Mouse (Mus musculus) thymus, postnatal 10 days (tissue): ENCODE results near the gene Chp1.
A peak's percentile ranks its signal among the peaks of the same experiment; 100 is the strongest.
"Not testable (repeated sequence)": the region's sequence is repeated elsewhere in the genome, so short reads cannot be mapped to it uniquely, and the experiment has no call there.

Experiments used
- DNase-seq, 2 experiments: peaks; one replicate each; pipeline ENCODE4 v3.0.0; 2021; ENCODE audit warnings: low spot score in 2 of 2

The Chp1 gene

GRCm38 (mm10) chr2:119565284-119565683 lies 17.8 kb downstream of the Chp1 start:
- DNase-seq: no peak

- no peak for DNase-seq
Observed at GRCm38 (mm10) chr2:119566182-119566855, 18.8 kb downstream of the Chp1 start.

GRCm38 (mm10) chr2:119572471-119572870 lies 25.0 kb downstream of the Chp1 start:
- no peak for DNase-seq

- no peak for DNase-seq
Observed at GRCm38 (mm10) chr2:119581571-119581970, 34.1 kb downstream of the Chp1 start.

- DNase-seq: no peak
Observed at GRCm38 (mm10) chr2:119583439-119583838, 35.9 kb downstream of the Chp1 start.

- no peak for DNase-seq
Observed at GRCm38 (mm10) chr2:119584282-119584681, 36.8 kb downstream of the Chp1 start.

- DNase-seq: peak; percentile 55 to 75
Observed at GRCm38 (mm10) chr2:119587383-119587782, 39.9 kb downstream of the Chp1 start.

GRCm38 (mm10) chr2:119591247-119591646 lies 43.8 kb downstream of the Chp1 start:
- DNase-seq: no peak

- no peak for DNase-seq
Observed at GRCm38 (mm10) chr2:119593765-119594112, 46.2 kb downstream of the Chp1 start.

- peak; percentile 91 to 97 for DNase-seq
Observed at GRCm38 (mm10) chr2:119594113-119594981, 46.9 kb downstream of the Chp1 start.

GRCm38 (mm10) chr2:119595308-119595707 lies 47.8 kb downstream of the Chp1 start:
- no peak for DNase-seq

- no peak for DNase-seq
Observed at GRCm38 (mm10) chr2:119596781-119597330, 49.4 kb downstream of the Chp1 start.

GRCm38 (mm10) chr2:119601027-119601426 lies 53.5 kb downstream of the Chp1 start:
- no peak for DNase-seq

GRCm38 (mm10) chr2:119601575-119601974 lies 54.1 kb downstream of the Chp1 start:
- DNase-seq: not testable (repeated sequence)

- no peak for DNase-seq
Observed at GRCm38 (mm10) chr2:119602488-119602887, 55.0 kb downstream of the Chp1 start.

- DNase-seq: no peak
Observed at GRCm38 (mm10) chr2:119603909-119604308, 56.4 kb downstream of the Chp1 start.

- DNase-seq: no peak
Observed at GRCm38 (mm10) chr2:119605361-119605973, 58.0 kb downstream of the Chp1 start.

- no peak for DNase-seq
Observed at GRCm38 (mm10) chr2:119607023-119607422, 59.5 kb downstream of the Chp1 start.

GRCm38 (mm10) chr2:119617841-119618198 lies 70.3 kb downstream of the Chp1 start:
- DNase-seq: no peak

GRCm38 (mm10) chr2:119618199-119618982 lies 70.9 kb downstream of the Chp1 start, which contains the start of the genes Nusap1 and Oip5:
Gene Nusap1, plus strand, starts transcription at chr2:119618298.
Gene Oip5, minus strand, starts transcription at chr2:119618469.
- DNase-seq: peak; percentile 90 to 93

- DNase-seq: not testable (repeated sequence)
Observed at GRCm38 (mm10) chr2:119619002-119619401, 71.5 kb downstream of the Chp1 start.
